Mouse (Mus musculus) skeletal muscle tissue, adult 2 months (tissue): ENCODE data around the gene Sycp2.
A peak's percentile ranks its signal among the peaks of the same experiment; 100 is the strongest.
"Not testable (repeated sequence)": the region's sequence is repeated elsewhere in the genome, so short reads cannot be mapped to it uniquely, and the experiment has no call there.

Experiments used
- DNase-seq: peaks from one replicate; pipeline ENCODE4 v3.0.0-alpha.2; 2012; ENCODE audit warnings: low read depth, low spot score

Gene Sycp2

GRCm38 (mm10) chr2:178413481-178414260, 6.2 kb upstream of the Sycp2 start:
- DNase-seq = no peak

DNA sequence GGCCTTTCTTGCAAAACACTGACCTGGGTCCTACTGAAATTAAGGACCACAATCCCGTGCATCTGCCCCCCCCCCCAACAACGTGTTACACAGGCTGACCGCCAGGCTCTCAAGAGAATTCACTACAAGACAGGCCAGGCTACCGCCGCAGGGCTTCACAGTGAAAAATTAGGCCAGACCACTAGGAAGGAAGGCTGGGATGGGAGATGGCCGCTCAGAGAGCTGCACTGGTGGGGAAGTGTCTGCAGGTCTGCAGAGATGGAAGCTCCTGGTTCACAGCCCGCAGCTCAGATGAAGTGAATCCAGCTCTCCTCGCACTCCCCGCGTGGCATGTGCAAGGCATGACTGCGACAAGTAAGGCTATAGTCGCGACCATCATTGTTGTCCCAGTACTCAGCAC, 5.6 kb upstream of the Sycp2 start:
- no peak for DNase-seq

DNA sequence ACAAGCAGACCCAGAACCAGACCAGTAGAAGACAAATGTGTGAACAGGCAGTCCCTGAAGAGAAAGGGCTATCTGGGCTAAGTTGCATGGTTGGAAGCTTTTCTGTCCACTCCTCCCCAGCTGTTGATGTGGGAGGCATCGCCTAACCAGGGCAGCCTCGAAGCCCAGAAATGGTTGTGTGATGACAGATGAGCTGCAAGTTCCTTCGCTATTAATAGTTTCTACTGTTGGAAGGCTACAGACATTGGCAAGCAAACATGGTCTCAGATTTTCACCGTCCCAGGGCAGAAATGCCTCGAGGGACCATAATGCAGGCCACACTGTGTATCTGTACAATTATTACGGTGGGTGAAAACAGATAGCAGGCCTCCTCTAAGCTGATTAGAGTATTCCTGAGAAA, 5.1 kb upstream of the Sycp2 start:
- DNase-seq = peak; percentile 83

DNA sequence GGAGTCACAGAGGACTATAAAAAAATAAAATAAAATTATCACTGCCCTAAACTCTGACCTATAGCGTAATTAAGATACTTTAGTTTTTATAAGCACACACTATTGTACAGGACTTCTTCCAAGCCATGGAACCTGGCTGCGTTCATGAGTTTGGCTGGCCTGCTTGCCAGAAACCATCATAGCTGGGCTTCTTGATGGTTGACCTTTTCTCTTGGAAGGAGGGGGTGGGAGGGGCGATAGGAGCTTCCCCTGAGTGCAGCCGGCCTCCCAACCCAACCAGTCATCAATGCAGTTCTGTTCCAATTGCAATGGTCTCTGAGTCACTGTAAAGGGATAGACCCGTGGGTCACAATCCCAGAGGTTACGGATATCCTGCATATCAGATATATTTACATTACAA, 2.8 kb upstream of the Sycp2 start:
- no peak for DNase-seq

DNA sequence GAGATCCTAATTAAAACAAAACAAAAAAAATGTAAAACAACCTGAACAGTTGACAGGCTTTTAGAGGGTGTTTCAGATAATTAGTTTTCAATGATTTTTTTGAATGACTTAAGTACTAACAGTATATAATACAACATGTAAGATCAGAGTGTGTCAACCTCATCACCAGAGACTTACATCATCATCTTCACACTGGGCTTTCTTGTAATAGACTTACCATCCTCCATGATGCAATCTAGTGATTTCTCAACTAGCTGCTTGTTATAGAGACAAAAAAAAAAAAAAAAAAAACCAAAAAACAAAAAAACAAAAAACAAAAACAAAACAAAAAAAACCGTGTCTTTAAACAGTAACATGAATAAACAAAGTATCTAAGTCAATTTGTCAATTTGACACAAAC, 1.5 kb upstream of the Sycp2 start:
- no peak for DNase-seq

DNA sequence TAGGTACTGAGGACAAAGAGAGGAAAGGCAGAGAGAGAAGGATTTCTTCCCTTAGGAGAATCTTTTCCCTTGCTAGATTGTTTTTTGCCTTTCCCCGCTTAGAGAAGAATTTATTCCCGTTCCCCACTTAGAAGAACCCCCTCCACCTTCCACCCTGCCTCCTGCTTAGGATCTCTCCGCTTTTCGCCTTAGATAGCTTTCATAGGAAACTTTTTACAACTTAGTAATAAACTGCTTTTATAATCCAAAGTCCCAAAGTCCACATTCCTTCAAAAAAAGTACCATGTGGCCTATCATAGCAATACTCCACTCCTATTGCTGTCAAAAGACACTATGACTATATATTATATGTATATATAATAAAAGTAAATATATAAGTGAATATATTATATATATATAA, 64.9 kb downstream of the Sycp2 start:
- DNase-seq = no peak

- DNase-seq = not testable (repeated sequence)
Measured at GRCm38 (mm10) chr2:178342105-178342504, 65.4 kb downstream of the Sycp2 start.

- no peak for DNase-seq
Measured at GRCm38 (mm10) chr2:178339044-178339443, 68.4 kb downstream of the Sycp2 start.

DNA sequence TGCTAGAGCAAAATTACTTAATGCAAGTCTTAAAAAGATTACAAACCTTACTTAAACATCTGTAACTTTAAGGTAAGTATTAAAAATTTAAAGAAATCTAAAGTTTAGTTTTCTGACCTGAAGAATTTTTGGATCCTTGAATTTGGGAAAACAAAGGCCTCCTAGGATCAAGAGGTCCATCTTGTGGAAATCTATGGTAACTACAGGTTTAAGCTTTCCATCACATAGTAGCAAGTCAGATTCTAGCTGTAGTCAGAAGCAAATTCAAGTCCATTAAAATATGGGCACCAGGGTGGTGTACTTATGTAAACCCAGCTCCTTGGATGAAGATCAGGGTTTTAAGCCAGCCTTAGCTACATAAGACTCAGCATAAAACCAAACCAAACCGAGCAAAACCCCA, 69.6 kb downstream of the Sycp2 start:
- DNase-seq = no peak

- no peak for DNase-seq
Measured at GRCm38 (mm10) chr2:178329986-178330385, 77.5 kb downstream of the Sycp2 start.

- no peak for DNase-seq
Measured at GRCm38 (mm10) chr2:178329551-178329950, 77.9 kb downstream of the Sycp2 start.

GRCm38 (mm10) chr2:178327466-178328040, 79.9 kb downstream of the Sycp2 start:
- peak; percentile 54 for DNase-seq

DNA sequence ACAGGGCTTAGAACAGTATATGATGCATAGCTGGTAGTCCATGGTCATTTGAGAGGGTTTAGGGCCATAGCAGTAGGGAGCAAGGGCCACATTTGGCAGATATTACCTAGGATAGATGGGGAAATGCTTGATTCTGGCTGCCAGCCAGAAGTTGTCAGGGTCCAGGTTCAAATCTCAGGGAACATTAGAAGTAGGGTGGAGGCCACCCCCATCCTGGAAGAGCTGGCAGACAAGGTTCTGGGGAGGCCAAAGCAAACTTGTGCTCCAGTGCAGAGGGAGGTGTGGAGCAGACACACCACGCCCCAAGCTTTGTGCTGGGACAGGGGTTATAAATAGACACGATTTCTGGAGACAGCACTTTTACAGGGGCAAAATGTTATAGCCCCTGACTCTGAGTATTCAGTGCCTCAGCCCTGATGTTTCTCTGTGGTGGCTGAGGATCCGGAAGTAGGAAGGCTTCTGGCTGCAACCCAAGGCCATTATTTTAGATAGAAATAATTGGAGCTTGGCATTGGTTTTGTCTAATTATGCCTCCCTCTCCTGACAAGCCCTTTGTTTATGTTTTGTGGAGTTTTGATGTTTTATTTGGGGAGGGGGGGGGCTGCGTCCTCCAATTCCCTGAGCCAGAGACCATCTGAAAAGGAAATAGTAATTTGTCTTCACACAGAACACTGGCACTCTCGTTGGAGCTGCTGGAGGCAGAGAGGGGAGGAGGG, 80.6 kb downstream of the Sycp2 start:
- DNase-seq = no peak

- DNase-seq = no peak
Measured at GRCm38 (mm10) chr2:178326067-178326466, 81.4 kb downstream of the Sycp2 start.

DNA sequence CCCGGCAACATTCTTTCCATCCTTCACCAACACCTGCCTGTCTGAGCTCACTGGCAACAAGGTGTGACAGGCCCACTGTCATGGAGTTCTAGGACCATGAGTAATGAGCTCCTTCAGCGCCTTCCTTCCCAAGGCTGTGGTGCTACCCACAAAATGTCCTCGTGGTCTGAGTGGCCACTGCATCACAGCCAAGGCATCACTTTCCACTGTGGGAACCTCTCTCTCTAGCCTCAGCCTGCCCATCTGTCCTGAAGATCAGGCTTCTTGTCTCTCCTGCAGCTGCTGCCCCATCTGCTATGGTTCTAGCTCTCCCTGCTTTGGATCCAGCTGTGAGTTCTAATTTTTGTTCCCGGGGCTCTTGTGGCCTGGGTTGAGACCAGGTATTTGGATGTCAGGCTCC, 82.7 kb downstream of the Sycp2 start:
- DNase-seq = no peak

DNA sequence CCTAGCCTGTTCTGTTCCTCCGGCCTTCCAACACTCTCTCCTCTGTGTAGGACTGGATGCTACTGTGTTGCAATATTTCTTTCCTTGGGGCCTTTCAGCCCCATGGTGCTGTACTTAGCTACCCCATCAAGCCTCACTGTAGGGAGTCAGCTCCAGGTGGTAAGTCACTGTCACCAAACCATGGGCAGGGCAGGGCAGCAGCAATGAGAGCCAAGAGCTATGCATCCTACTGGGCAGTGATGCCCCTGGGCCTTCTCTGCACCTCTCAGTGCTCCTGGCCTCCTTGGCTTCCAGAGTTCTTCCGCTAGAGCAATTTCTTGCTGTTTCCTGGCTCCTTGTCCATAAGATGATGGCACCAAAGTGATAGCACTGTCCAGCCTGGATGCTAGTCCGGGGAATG, 83.1 kb downstream of the Sycp2 start:
- no peak for DNase-seq

DNA sequence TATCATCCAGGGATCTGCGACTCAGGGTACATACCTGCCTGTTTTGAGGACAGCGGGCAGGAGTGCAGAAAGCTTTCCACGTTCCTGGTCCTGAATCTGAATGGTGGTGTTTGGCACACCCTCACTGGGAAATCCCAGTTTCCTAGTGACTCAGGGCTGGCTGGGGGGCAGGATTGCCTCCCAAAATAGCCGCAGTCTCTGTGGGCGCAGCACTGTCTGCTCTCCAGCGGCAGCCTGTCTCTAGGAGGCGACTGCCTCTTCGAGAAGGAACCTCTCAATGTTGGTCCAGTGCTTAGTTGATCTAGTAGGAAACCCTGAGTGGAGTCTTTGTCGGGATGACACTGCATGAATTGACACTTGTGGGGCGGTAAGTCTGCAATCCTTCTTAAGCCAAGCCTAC, 86.2 kb downstream of the Sycp2 start:
- DNase-seq = no peak

DNA sequence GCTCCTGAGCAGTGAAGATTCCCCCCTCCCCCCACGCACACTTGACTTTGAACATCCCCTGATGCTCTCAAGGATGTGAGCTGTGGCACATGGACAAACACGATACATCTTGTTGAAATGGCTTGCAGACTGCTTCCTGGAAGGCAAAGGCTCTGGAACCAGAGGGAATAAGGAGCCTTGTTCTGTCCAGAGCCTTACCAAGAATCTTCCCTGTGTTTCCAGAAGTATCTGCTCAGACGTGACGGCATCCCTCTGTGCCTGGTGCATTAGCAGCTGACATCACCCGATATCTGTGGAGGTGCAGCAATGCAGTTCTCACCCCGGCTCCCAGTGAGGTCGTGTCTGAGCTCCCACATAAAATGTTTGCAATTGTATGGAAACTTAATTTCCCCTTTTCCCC, 87.7 kb downstream of the Sycp2 start:
- DNase-seq = no peak

GRCm38 (mm10) chr2:178316281-178316680, 91.2 kb downstream of the Sycp2 start:
- DNase-seq = no peak

GRCm38 (mm10) chr2:178313539-178313938, 93.9 kb downstream of the Sycp2 start:
- no peak for DNase-seq

DNA sequence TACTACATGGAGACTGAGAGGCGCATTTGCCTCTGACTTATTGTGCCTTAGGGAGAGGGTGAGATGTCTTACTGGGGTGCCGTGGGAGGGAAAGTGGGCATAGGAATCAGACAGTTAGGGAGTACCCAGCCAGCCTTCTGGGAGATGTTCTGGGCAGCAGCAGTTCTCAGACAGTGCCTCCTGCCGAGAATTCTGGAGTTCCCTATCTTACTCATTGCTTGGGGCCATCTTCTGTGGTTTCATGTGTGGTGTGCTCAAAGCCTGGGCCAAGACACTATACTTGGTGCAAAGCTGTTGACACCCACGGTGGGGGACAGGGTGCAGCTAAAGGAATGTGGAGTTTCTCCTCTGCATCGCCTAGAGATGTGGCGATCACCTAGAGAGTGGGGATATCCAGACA, 102.8 kb downstream of the Sycp2 start:
- no peak for DNase-seq

- no peak for DNase-seq
Measured at GRCm38 (mm10) chr2:178304188-178304529, 103.3 kb downstream of the Sycp2 start.
